Mouse (Mus musculus): ENCODE measurements around the gene Ilf2. TPM values are rescaled to one million over a fixed set of nuclear protein-coding genes. Genes with fewer than 3 reads are reported as not detected.
A peak's percentile ranks its signal among the peaks of the same experiment; 100 is the strongest.

Gene Ilf2
- polyA plus RNA-seq, 1 experiment from 2014 or later: 269 TPM

DNA sequence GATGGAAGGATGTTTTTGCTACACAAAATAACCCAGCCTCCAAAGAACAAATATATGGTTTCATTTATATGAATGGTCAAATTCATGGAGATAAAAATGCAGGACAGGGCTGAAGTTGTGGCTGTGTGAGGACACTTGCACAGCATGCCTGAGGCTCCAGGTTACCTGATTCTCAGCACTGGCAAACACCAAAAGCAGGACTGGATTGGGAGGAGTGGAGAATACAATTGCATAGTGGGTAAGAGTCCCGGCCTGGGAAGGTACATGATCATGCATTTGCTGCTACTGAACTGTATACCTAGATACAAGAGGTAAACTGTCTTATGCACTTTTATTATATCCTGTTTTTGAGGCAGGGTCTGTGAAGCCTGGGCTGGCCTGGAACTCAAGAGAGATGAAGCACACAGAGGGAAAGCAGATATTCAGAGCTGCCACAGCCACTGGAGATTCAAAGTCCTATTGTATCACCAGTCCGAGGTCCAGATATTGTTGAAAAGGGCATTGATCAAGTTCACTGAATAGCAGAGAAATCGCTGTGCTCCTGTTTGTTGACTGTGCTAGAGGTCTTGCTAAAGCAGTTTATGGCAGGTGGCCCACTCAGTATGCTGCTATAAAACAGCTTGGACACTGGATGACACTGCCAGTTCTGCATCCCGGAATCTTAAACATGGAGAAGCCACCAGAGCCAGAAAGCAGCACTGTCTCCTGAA lies 18.1 kb downstream of the Ilf2 start:
- Histone ChIP-seq H3K4me2 (ENCODE audit: low read depth, low read length) (no peak overlapping the region), H3K4me1 (ENCODE audit: control insufficient read depth, insufficient read depth, low read length) (peaks cover 7% of the 10 kb centered on the region; the same call in 1 of the 2 replicates), H3K9me3 (ENCODE audit: control insufficient read depth, low read length) (no peaks in the 10 kb centered on the region), H3K9ac (replicated peaks; ENCODE audit: low read depth, low read length) (no peak overlapping the region), H3K27ac (ENCODE audit: low read depth, low read length) (no peak overlapping the region), H3K27me3 (ENCODE audit: control insufficient read depth, insufficient read depth, low read length) (no peaks in the 10 kb centered on the region), H3K36me3 (ENCODE audit: control insufficient read depth, insufficient read depth, low read length) (peaks cover 30% of the 10 kb centered on the region), H3K4me3 (ENCODE audit: low read depth, low read length) (no peak overlapping the region)
- WGBS: 46% methylated on average over 4 of the region's 4 CpGs
- no peak for ATAC-seq (ENCODE audit: low read depth)

DNA sequence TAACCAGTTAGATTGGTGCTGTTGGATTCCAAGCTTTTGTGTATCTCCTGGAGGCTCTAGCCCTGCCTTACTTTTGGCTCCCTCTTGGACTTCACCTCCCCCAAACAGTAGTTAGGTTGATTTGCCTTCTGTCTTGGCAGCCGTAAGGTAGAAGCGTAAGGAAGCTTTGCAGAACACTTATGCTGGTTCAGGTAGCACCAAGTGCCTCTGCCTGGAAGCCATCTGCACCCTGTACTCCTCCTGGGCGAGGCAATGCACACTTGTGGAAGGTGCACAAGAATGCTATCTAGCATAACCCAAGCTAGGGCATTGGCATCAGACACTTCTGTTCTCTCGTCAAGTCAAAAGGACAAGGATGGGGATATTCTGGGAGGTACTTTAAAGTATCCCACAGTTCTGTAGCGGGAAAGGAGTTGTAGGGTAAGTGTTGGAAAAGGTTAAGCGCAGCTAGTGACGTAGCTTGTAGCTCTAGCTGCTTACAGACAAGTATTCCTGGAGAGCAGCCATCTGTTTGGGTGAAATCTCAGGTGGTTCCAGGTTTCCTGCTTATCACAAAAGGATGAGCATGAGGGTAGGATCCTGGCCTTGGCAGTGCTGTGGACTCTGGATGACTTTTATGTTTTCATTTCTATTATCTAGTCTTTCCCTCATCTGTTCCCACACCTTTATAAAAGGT lies 20.1 kb downstream of the Ilf2 start:
- no peak overlapping the region for H3K27ac ChIP-seq (ENCODE audit: low read depth, low read length)
- no peak overlapping the region for H3K4me3 ChIP-seq (ENCODE audit: low read depth, low read length)
- no peak overlapping the region for H3K9ac ChIP-seq (replicated peaks; ENCODE audit: low read depth, low read length)
- no peaks in the 10 kb centered on the region for H3K4me1 ChIP-seq (ENCODE audit: control insufficient read depth, insufficient read depth, low read length)
- ATAC-seq (ENCODE audit: low read depth): no peak
- WGBS: 94% methylated on average over 7 of the region's 7 CpGs
- no peak overlapping the region for H3K4me2 ChIP-seq (ENCODE audit: low read depth, low read length)
- peaks cover 28% of the 10 kb centered on the region for H3K36me3 ChIP-seq (ENCODE audit: control insufficient read depth, insufficient read depth, low read length)
- no peaks in the 10 kb centered on the region for H3K9me3 ChIP-seq (ENCODE audit: control insufficient read depth, low read length)
- no peaks in the 10 kb centered on the region for H3K27me3 ChIP-seq (ENCODE audit: control insufficient read depth, insufficient read depth, low read length)

DNA sequence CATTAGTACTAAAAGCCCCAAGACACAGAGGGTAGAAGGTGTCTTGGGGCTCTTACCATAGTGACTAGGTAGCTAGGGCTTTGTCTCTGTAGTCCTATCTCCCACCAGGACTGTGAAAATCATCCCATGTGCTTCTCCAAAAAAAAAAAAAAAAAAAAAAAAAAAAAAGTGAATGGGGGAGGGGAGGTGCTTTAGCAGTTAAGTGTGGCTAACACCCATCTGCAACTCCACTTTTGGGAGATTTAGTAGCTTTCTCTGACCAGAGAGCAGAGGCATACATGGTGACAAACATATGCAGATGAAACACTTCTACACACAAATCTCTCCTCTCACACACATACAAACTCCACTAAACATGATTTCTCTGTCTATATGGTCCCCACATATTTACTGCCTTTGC lies 21.7 kb downstream of the Ilf2 start:
- no peak for ATAC-seq (ENCODE audit: low read depth)
- no peaks in the 10 kb centered on the region for H3K9me3 ChIP-seq (ENCODE audit: control insufficient read depth, low read length)
- H3K27me3 ChIP-seq (ENCODE audit: control insufficient read depth, insufficient read depth, low read length): no peaks in the 10 kb centered on the region
- no peak overlapping the region for H3K27ac ChIP-seq (ENCODE audit: low read depth, low read length)
- H3K36me3 ChIP-seq (ENCODE audit: control insufficient read depth, insufficient read depth, low read length): peaks cover 42% of the 10 kb centered on the region
- no peak overlapping the region for H3K4me2 ChIP-seq (ENCODE audit: low read depth, low read length)
- H3K4me1 ChIP-seq (ENCODE audit: control insufficient read depth, insufficient read depth, low read length): no peaks in the 10 kb centered on the region
- no peak overlapping the region for H3K4me3 ChIP-seq (ENCODE audit: low read depth, low read length)
- no peak overlapping the region for H3K9ac ChIP-seq (replicated peaks; ENCODE audit: low read depth, low read length)

DNA sequence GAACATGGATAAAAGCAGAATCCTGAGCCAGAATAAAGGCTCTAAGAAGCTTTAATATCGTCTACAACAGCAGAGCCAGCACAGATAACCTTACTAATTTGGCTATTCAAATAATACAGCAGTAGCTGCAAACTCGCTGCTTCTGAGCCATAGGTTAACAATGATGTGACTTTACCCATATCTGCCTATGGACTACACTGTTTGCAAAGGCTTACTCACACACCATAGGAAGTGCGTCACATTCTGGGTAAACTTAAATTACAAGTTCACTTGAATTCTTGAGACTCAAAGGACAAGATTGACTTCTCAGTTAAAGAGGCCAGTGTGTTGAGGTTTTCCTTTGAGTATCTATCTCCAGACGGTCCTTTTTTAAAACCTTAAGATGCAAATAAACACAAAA lies 27.5 kb downstream of the Ilf2 start:
- H3K4me3 ChIP-seq (ENCODE audit: low read depth, low read length): no peak overlapping the region
- peaks cover 25% of the 10 kb centered on the region for H3K4me1 ChIP-seq (ENCODE audit: control insufficient read depth, insufficient read depth, low read length)
- H3K27ac ChIP-seq (ENCODE audit: low read depth, low read length): no peak overlapping the region
- no peak for ATAC-seq (ENCODE audit: low read depth)
- H3K36me3 ChIP-seq (ENCODE audit: control insufficient read depth, insufficient read depth, low read length): peaks cover 63% of the 10 kb centered on the region
- WGBS: 91% methylated on average over 4 of the region's 4 CpGs
- H3K9me3 ChIP-seq (ENCODE audit: control insufficient read depth, low read length): no peaks in the 10 kb centered on the region
- H3K9ac ChIP-seq (replicated peaks; ENCODE audit: low read depth, low read length): no peak overlapping the region
- H3K4me2 ChIP-seq (ENCODE audit: low read depth, low read length): no peak overlapping the region
- H3K27me3 ChIP-seq (ENCODE audit: control insufficient read depth, insufficient read depth, low read length): no peaks in the 10 kb centered on the region

DNA sequence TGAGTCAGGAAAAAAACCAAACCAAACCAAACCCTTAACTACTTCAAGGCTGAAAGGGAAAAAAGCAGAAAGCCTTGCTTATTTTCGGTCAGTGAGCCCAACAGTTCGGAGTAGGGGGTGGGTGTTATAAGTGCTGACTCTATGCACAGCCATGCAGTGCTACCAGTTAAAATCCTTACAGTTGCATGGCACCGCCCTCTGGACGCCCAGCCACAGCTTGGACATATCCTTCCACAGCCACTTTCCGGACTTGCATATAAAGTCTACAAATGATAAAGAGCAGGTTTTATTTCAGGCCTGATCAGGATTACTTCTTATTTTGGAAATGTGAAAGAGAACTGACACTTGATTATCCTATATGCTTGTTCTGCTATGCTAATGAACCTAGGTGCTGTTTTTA lies 29.3 kb downstream of the Ilf2 start:
- 90% methylated on average over 5 of the region's 5 CpGs for WGBS
- H3K36me3 ChIP-seq (ENCODE audit: control insufficient read depth, insufficient read depth, low read length): peaks cover 55% of the 10 kb centered on the region

DNA sequence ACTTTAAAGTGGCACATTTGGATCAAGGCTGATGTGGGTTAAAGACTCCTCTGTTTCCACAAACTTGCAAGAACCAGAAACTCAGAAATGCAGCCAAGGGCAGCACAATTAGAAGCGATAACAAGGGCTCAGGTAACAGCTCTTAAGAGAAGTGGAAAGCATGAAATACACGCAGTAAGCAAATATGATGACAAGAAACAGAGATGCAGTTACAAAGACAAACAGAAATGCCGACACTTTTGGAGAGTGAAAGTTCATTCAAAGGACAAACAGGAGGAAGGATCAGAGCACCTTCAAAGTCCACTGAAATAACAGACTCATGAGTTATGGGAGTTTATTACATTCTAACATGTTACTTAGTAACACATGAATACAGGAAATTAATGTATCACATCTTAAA lies 30.4 kb downstream of the Ilf2 start:
- Histone ChIP-seq H3K4me2 (ENCODE audit: low read depth, low read length) (no peak overlapping the region), H3K36me3 (ENCODE audit: control insufficient read depth, insufficient read depth, low read length) (peaks cover 53% of the 10 kb centered on the region)
- WGBS: 91% methylated on average over 3 of the region's 3 CpGs

More for the DNA sequence above, 29.3 kb downstream of the Ilf2 start:
- Histone ChIP-seq H3K4me1 (ENCODE audit: control insufficient read depth, insufficient read depth, low read length) (peaks cover 25% of the 10 kb centered on the region), H3K9me3 (ENCODE audit: control insufficient read depth, low read length) (no peaks in the 10 kb centered on the region), H3K4me2 (ENCODE audit: low read depth, low read length) (no peak overlapping the region), H3K27ac (ENCODE audit: low read depth, low read length) (no peak overlapping the region), H3K27me3 (ENCODE audit: control insufficient read depth, insufficient read depth, low read length) (no peaks in the 10 kb centered on the region), H3K4me3 (ENCODE audit: low read depth, low read length) (no peak overlapping the region), H3K9ac (replicated peaks; ENCODE audit: low read depth, low read length) (no peak overlapping the region)
- ATAC-seq (ENCODE audit: low read depth): no peak

DNA sequence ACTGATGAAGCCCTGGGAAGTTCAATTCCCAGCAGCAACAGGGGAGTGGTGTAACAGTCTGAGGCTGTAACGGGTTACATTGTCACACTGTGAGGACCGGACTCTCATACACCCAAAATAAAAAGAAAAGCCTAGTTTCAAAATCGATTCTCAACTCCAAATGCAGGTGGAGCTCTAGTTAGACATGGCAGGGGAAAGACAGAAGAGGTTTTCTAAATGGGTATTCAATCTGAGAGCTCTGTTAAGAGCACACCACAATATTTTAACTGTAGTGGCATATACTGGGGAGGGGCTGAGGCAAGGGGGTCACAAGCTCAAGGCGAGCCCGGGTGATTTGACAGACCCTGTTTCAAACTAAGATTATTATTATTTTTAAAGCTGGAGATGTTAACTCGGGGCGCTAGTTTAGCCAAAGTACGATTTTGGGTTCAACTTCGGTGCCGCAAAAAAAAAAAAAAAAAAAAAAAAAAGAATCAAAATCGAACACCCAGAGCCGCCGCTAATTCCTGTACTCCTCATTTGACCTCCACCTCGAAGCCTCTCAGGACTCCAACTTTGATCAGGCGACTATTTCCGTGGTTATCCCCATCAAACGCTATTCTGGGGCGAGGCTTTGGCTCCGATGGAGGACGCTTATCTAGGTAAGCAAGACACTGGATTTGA lies 32.5 kb downstream of the Ilf2 start:
- peak overlapping the region; percentile 99 for H3K9ac ChIP-seq (replicated peaks; ENCODE audit: low read depth, low read length)
- WGBS: 3% methylated on average over 20 of the region's 20 CpGs
- ATAC-seq (ENCODE audit: low read depth): no peak
- peak overlapping the region; percentile 83 for H3K4me2 ChIP-seq (ENCODE audit: low read depth, low read length)
- peaks cover 35% of the 10 kb centered on the region for H3K36me3 ChIP-seq (ENCODE audit: control insufficient read depth, insufficient read depth, low read length)
- no peaks in the 10 kb centered on the region for H3K27me3 ChIP-seq (ENCODE audit: control insufficient read depth, insufficient read depth, low read length)
- peak overlapping the region; percentile 93 for H3K27ac ChIP-seq (ENCODE audit: low read depth, low read length)
- H3K4me1 ChIP-seq (ENCODE audit: control insufficient read depth, insufficient read depth, low read length): peaks cover 25% of the 10 kb centered on the region
- H3K4me3 ChIP-seq (ENCODE audit: low read depth, low read length): peak overlapping the region; percentile 95
- H3K9me3 ChIP-seq (ENCODE audit: control insufficient read depth, low read length): no peaks in the 10 kb centered on the region

More for the DNA sequence above, 30.4 kb downstream of the Ilf2 start:
- Histone ChIP-seq H3K9ac (replicated peaks; ENCODE audit: low read depth, low read length) (no peak overlapping the region), H3K27ac (ENCODE audit: low read depth, low read length) (no peak overlapping the region), H3K27me3 (ENCODE audit: control insufficient read depth, insufficient read depth, low read length) (no peaks in the 10 kb centered on the region), H3K4me3 (ENCODE audit: low read depth, low read length) (no peak overlapping the region), H3K4me1 (ENCODE audit: control insufficient read depth, insufficient read depth, low read length) (peaks cover 25% of the 10 kb centered on the region), H3K9me3 (ENCODE audit: control insufficient read depth, low read length) (no peaks in the 10 kb centered on the region)
- ATAC-seq (ENCODE audit: low read depth): no peak

DNA sequence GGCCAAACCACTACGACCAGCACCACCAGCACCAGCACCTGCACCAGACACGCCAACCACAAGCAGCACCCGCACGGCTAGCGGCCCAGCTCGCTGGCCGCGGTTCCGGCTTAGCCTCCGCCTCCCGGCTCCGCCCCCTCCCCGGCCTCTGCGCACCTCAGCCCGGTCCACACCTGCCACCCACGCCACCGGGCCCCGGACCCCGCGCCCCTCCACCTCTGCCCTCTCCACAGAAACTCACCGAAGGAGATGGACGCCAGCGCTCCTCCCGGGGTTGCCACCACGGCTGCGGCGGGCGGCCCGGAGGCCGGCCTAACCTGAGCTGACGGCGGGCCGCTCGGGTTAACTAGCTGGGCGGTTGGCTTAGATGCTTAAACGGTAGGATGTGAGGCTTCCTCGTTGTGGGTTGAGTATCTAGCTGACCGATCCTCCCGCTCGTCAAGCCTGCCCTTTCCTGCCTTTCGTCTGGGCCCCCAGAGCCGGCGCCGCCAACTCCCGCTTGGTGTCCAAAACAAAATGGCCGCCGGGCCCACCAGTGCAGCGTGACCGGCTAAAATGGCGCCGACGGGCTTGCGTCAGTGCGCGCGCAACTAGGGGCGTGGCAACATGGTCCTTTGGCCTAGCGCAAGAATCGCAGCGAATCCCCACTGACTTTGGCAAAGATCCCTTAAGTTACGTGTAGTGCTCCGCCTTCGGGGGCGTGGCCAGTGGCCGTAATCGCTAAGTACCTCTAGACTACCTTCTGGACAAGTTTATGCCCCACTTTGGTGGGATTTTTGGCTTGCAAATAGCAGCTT lies 33.2 kb downstream of the Ilf2 start, which contains the start of gene Chtop:
Gene Chtop (minus strand): TSS at position 549 of the 797 bp plus-strand sequence.
- WGBS: under 1% methylated on average over 65 of the region's 66 CpGs
- H3K4me2 ChIP-seq (ENCODE audit: low read depth, low read length): peak within 1 kb of the TSS; percentile 83
- peak within 1 kb of the TSS; percentile 95 for H3K4me3 ChIP-seq (ENCODE audit: low read depth, low read length)
- no peaks in the 10 kb centered on the region for H3K9me3 ChIP-seq (ENCODE audit: control insufficient read depth, low read length)
- peak within 1 kb of the TSS; percentile 99 for H3K9ac ChIP-seq (replicated peaks; ENCODE audit: low read depth, low read length)
- peak within 1 kb of the TSS; percentile 93 for H3K27ac ChIP-seq (ENCODE audit: low read depth, low read length)
- peaks cover 23% of the 10 kb centered on the region for H3K4me1 ChIP-seq (ENCODE audit: control insufficient read depth, insufficient read depth, low read length)
- ATAC-seq (ENCODE audit: low read depth): peak; percentile 94
- peaks cover 2% of the 10 kb centered on the region; the same call in 1 of the 2 replicates for H3K27me3 ChIP-seq (ENCODE audit: control insufficient read depth, insufficient read depth, low read length)
- H3K36me3 ChIP-seq (ENCODE audit: control insufficient read depth, insufficient read depth, low read length): peaks cover 31% of the 10 kb centered on the region
